Mouse (Mus musculus) Patski (cell line): ENCODE measurements around the gene Wdr46. TPM values are rescaled to one million over a fixed set of nuclear protein-coding genes. Genes with fewer than 3 reads are reported as not detected.

Experiments used
- ATAC-seq: fragments of 100-300 bp; one replicate; pipeline ENCODE4 v1.8.0; 2021
- CTCF ChIA-PET: fragments of 350-600 bp; sonication (Branson Sonifier 250); formaldehyde crosslinking; loops from one replicate; lab custom pipeline; 2022; ENCODE audit warnings: inconsistent platforms; lab: Charles Lee
- POLR2A ChIA-PET: fragments of 350-600 bp; sonication (Branson Sonifier 250); formaldehyde crosslinking; loops from one replicate; lab custom pipeline; 2022; ENCODE audit warnings: antibody characterized with exemption, inconsistent platforms; lab: Charles Lee
- DNase-seq: peaks from one replicate; pipeline ENCODE4 v3.0.0-alpha.2; 2011; ENCODE audit warnings: low read depth, low spot score
- H3K27me3 ChIP-seq: fragments of 371-371 bp; one replicate; pipeline ENCODE4 v1.5.1; 2021
- CTCF ChIP-seq: fragments of 100-300 bp; IDR thresholded peaks from one replicate; pipeline ENCODE4 v1.5.1; 2021
- in situ Hi-C: fragments of 300-500 bp; cut with MboI; formaldehyde crosslinking; loops from 3 replicates; pipeline ENCODE4 v1.11.1; 2018; ENCODE audit warnings: low pct_unique_long_range_greater_than_20kb, mixed read lengths
- polyA plus RNA-seq: library from polyadenylated mRNA; unstranded; gene quantifications from one replicate; pipeline ENCODE4 v1.2.3, GENCODE M21; 2021

Gene Wdr46
- polyA plus RNA-seq, 1 experiment from 2014 or later, result 35.8 TPM

DNA sequence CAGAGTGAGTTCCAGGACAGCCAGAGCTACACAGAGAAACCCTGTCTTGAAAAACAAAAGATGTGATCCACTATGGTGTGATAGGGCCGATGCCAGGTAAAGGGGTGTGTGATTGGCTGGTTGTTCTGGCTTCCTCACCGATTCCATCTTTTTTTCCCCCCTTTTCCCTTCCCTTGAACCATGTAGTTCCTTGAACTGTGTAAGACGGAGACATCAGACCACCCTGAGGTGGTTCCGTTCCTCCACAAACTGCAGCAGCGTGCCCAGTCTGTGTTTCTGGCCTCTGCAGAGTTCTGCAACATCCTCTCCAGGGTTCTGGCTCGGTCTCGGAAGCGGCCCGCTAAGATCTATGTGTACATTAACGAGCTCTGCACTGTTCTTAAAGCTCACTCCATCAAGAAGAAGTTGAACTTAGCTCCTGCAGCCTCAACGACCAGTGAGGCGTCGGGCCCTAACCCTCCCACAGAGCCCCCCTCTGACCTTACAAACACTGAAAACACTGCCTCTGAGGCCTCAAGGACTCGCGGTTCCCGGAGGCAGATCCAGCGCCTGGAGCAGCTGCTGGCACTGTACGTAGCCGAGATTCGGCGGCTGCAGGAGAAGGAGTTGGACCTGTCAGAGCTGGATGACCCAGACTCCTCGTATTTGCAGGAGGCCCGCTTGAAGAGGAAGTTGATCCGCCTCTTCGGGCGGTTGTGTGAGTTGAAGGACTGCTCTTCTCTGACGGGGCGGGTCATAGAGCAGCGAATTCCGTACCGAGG, 29.2 kb upstream of the Wdr46 start:
- no peak for TF ChIP-seq CTCF
- in situ Hi-C loops, result no loop called here
- DNase-seq, result no peak
- CTCF ChIA-PET, result interaction anchor here (1.3 to 4.9 kb wide), 3 partner anchors 15 to 20 kb away, joined by 4 to 38 read pairs (median 5); no protein-coding TSS in a partner anchor
- ATAC-seq, result no peak
- no peaks in the 10 kb centered on the region for H3K27me3 ChIP-seq
- POLR2A ChIA-PET, result interaction anchor here (1.0 kb wide), 1 partner anchor 18 kb away, joined by 3 read pairs; the partner anchor contains the start of gene Rgl2

- in situ Hi-C loops, result no loop called here
- no peak for TF ChIP-seq CTCF
- ATAC-seq (no peak), DNase-seq (no peak)
- ChIA-PET CTCF (no interaction called here), POLR2A (interaction anchor here (0.6 to 1.0 kb wide), 2 partner anchors 18 to 90 kb away, joined by 3 read pairs; partner anchors contain the start of gene Rgl2)
- H3K27me3 ChIP-seq, result no peaks in the 10 kb centered on the region
These were observed 28.5 kb upstream of the Wdr46 start for GRCm38 (mm10) chr17:33911813-33912414.

GRCm38 (mm10) chr17:33913264-33913663, 27.2 kb upstream of the Wdr46 start:
- CTCF ChIA-PET, result no interaction called here
- DNase-seq, result no peak
- POLR2A ChIA-PET, result no interaction called here
- ATAC-seq, result no peak
- TF ChIP-seq CTCF, result no peak
- H3K27me3 ChIP-seq, result no peaks in the 10 kb centered on the region
- in situ Hi-C loops, result no loop called here

DNA sequence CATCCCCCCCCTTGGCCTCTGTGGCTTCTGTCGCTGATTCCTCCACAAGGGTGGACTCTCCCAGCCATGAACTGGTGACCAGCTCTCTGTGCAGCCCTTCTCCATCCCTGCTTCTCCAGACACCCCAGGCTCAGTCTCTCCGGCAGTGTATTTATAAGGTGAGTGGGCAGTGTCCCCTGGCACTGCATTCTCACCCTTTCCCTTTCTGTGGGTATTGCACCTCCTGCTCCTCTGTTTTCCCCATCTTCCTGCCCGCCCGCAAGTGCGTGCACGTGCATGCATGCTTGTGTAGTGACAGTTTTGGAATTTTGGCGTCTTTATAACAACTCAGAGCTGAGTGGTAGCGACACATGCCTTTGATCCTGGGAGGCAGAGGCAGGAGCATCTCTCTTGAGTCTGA, 26.6 kb upstream of the Wdr46 start:
- CTCF ChIA-PET, result no interaction called here
- no peak for ATAC-seq
- in situ Hi-C loops, result no loop called here
- TF ChIP-seq CTCF, result no peak
- no peaks in the 10 kb centered on the region for H3K27me3 ChIP-seq
- DNase-seq, result no peak
- POLR2A ChIA-PET, result no interaction called here

GRCm38 (mm10) chr17:33914969-33915391, 25.5 kb upstream of the Wdr46 start:
- CTCF ChIA-PET, result interaction anchor here (0.5 to 1.3 kb wide), 2 partner anchors 12 to 18 kb away, joined by 3 to 4 read pairs; no protein-coding TSS in a partner anchor
- POLR2A ChIA-PET, result interaction anchor here (0.7 kb wide), 1 partner anchor 122 kb away, joined by 3 read pairs; no protein-coding TSS in a partner anchor
- H3K27me3 ChIP-seq, result no peaks in the 10 kb centered on the region
- in situ Hi-C loops, result no loop called here
- no peak for TF ChIP-seq CTCF
- DNase-seq (no peak), ATAC-seq (no peak)

DNA sequence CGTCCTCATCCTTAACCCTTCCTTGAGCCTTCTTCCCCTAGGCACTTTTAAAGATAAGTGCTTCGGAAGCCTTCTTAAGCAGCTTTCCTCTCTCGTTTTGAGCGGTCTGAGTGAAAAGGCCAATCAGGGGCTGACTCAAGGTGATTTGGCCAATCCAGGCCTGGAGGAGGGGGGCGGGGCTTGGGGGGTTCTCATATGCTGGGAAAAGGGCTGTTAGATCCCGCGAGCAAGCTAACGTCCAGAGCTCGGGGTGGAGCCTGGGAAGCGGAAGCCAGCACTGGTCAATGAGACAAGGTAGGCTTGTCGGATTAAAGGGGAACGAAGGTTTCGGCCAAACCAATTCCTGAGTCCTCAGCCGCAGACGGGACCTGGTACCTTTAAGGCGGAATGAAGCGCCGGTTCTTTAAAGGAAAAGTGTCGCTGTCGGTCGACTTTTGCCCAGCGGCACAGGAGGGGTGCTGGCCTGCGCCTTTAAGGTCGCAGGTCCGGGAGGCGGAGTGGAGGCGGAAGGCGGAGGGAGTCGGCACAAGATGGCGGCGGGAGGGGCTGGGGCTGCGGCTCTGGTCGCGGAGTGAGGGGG, 24.7 kb upstream of the Wdr46 start, which contains the start of the genes Tapbp and Zbtb22:
TSS of gene Tapbp (plus strand) at position 229 of the 580 bp plus-strand sequence.
TSS of gene Zbtb22 (plus strand) at position 234 of the 580 bp plus-strand sequence.
- DNase-seq, result peak; percentile 98
- no peaks in the 10 kb centered on the region for H3K27me3 ChIP-seq
- in situ Hi-C loops, result no loop called here
- ChIA-PET POLR2A (no interaction called here), CTCF (interaction anchor here (0.9 to 1.3 kb wide), 2 partner anchors 11 to 27 kb away, joined by 4 read pairs; no protein-coding TSS in a partner anchor)
- peak; percentile 92 for ATAC-seq
- TF ChIP-seq CTCF, result no peak

DNA sequence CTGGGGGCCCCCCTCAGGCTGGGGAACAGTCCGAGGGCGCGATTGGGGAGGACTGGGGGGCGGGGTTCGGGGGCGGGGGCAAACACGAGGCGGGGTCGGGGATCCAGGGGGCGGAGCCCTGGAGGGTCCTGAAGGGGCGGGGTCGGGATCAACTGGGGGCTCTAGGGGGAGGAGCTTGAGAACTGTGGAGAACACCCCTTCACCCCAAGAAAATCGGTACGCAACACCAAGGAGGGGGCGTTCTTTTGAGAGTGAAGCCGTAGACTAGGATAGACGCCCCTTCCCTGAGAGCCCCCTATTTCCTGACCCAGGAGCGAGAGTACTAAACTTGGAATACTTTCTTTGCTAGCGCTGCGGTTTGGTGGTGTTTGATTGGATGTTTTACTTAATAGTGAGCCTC, 24.2 kb upstream of the Wdr46 start:
- DNase-seq, result no peak
- ATAC-seq, result no peak
- in situ Hi-C loops, result no loop called here

DNA sequence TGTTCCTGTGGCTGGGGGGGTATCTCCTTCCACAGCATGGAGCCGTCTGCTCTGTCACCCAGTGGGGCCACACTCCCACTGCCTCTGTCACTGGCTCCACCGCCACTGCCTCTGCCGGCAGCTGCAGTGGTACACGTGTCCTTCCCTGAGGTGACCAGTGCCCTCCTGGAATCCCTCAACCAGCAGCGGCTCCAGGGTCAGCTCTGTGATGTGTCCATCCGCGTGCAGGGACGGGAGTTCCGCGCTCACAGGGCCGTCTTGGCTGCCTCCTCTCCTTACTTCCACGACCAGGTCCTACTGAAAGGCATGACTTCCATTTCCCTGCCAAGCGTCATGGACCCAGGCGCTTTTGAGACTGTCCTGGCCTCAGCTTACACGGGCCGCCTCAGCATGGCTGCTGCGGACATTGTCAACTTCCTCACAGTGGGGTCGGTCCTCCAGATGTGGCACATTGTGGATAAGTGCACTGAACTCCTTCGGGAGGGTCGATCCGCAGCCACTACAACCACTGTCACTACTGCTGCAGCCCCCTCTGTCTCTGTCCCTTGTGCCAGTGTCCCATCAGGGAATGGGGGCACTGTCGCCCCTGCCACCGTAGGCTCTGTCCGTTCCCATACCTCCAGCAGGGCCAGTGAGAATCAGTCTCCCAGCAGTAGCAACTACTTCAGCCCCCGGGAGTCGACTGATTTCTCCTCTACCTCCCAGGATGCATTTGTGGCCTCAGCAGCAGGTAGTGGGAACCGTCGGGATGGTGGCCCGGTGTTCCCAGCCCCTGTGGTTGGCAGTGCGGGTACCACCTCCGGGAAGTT, 23.4 kb upstream of the Wdr46 start:
- no peak for TF ChIP-seq CTCF
- DNase-seq, result no peak
- in situ Hi-C loops, result no loop called here
- ChIA-PET POLR2A (no interaction called here), CTCF (no interaction called here)
- no peaks in the 10 kb centered on the region for H3K27me3 ChIP-seq
- ATAC-seq, result no peak

More for the DNA sequence above, 24.2 kb upstream of the Wdr46 start:
- POLR2A ChIA-PET, result no interaction called here
- CTCF ChIA-PET, result interaction anchor here (0.9 to 1.3 kb wide), 2 partner anchors 10 to 28 kb away, joined by 4 read pairs; no protein-coding TSS in a partner anchor
- TF ChIP-seq CTCF, result no peak
- H3K27me3 ChIP-seq, result no peaks in the 10 kb centered on the region

- no peaks in the 10 kb centered on the region for H3K27me3 ChIP-seq
- ChIA-PET CTCF (no interaction called here), POLR2A (no interaction called here)
- no peak for TF ChIP-seq CTCF
- DNase-seq (no peak), ATAC-seq (no peak)
- in situ Hi-C loops, result no loop called here
These were observed 22.7 kb upstream of the Wdr46 start for GRCm38 (mm10) chr17:33917656-33918292.
